Mouse (Mus musculus) monocyte, adult 5-6 weeks (primary cell): ENCODE data around the gene Tha1. TPM values are rescaled to one million over a fixed set of nuclear protein-coding genes. Genes with fewer than 3 reads are reported as not detected.
"Not testable (repeated sequence)": the region's sequence is repeated elsewhere in the genome, so short reads cannot be mapped to it uniquely, and the experiment has no call there.

Source experiments
- ATAC-seq: fragments of 153-309, 156-312 bp; replicated peaks from 2 replicates; pipeline ENCODE4 v1.8.0; 2017; ENCODE audit warnings: mild to moderate bottlenecking; ENCODE audit not compliant: low TSS enrichment, insufficient number of reproducible peaks, severe bottlenecking, poor library complexity, low FRiP score
- total RNA-seq: library from RNA; stranded (forward); fragments of 200-1000, 200-491, 200-594 nt; gene quantifications from 3 replicates; pipeline ENCODE4 v1.2.3, GENCODE M21; 2017

Gene Tha1
- total RNA-seq, 1 experiment from 2014 or later, result 1.9 TPM

GRCm38 (mm10) chr11:117855975-117856374 lies 17.3 kb downstream of the Tha1 start:
- no peak for ATAC-seq

- no peak for ATAC-seq
Measured at GRCm38 (mm10) chr11:117855360-117855759, 17.9 kb downstream of the Tha1 start.

GRCm38 (mm10) chr11:117854241-117854640 lies 19.0 kb downstream of the Tha1 start:
- no peak for ATAC-seq

- no peak for ATAC-seq
Measured at GRCm38 (mm10) chr11:117852875-117853274, 20.4 kb downstream of the Tha1 start.

GRCm38 (mm10) chr11:117848985-117849671 lies 24.2 kb downstream of the Tha1 start, which contains the start of gene Birc5:
Birc5 (plus strand) TSS chr11:117849251.
- ATAC-seq, result peak; percentile 87

- ATAC-seq, result peak; percentile 47
Measured at GRCm38 (mm10) chr11:117848271-117848984, 24.9 kb downstream of the Tha1 start.

- no peak for ATAC-seq
Measured at GRCm38 (mm10) chr11:117847593-117848215, 25.6 kb downstream of the Tha1 start.

- no peak for ATAC-seq
Measured at GRCm38 (mm10) chr11:117846640-117847039, 26.6 kb downstream of the Tha1 start.

- ATAC-seq, result no peak
Measured at GRCm38 (mm10) chr11:117845651-117846050, 27.6 kb downstream of the Tha1 start.

GRCm38 (mm10) chr11:117844997-117845396 lies 28.3 kb downstream of the Tha1 start:
- ATAC-seq, result no peak

GRCm38 (mm10) chr11:117843434-117843833 lies 29.8 kb downstream of the Tha1 start:
- no peak for ATAC-seq

GRCm38 (mm10) chr11:117840910-117841309 lies 32.4 kb downstream of the Tha1 start:
- no peak for ATAC-seq

- no peak for ATAC-seq
Measured at GRCm38 (mm10) chr11:117839021-117839420, 34.3 kb downstream of the Tha1 start.

GRCm38 (mm10) chr11:117838572-117838971 lies 34.7 kb downstream of the Tha1 start:
- ATAC-seq, result no peak

GRCm38 (mm10) chr11:117836306-117836705 lies 37.0 kb downstream of the Tha1 start:
- ATAC-seq, result no peak

- no peak for ATAC-seq
Measured at GRCm38 (mm10) chr11:117834086-117834485, 39.2 kb downstream of the Tha1 start.

GRCm38 (mm10) chr11:117833509-117833908 lies 39.8 kb downstream of the Tha1 start:
- not testable (repeated sequence) for ATAC-seq

GRCm38 (mm10) chr11:117832086-117832969 lies 41.0 kb downstream of the Tha1 start:
- ATAC-seq, result peak; percentile 69

GRCm38 (mm10) chr11:117830401-117830800 lies 42.9 kb downstream of the Tha1 start:
- no peak for ATAC-seq
